Mouse (Mus musculus): ENCODE results near the gene St6gal1. TPM values are rescaled to one million over a fixed set of nuclear protein-coding genes. Genes with fewer than 3 reads are reported as not detected.

The St6gal1 gene
- polyA plus RNA-seq, 1 experiment, result 1.1 TPM

GRCm38 (mm10) chr16:23258823-23259457, 34.4 kb downstream of the St6gal1 start:
- no peak for TF ChIP-seq GATA1 (IDR thresholded peaks at IDR 0.05; ENCODE audit: low read length)

GRCm38 (mm10) chr16:23259580-23259979, 35.0 kb downstream of the St6gal1 start:
- no peak for TF ChIP-seq GATA1 (IDR thresholded peaks at IDR 0.05; ENCODE audit: low read length)

DNA sequence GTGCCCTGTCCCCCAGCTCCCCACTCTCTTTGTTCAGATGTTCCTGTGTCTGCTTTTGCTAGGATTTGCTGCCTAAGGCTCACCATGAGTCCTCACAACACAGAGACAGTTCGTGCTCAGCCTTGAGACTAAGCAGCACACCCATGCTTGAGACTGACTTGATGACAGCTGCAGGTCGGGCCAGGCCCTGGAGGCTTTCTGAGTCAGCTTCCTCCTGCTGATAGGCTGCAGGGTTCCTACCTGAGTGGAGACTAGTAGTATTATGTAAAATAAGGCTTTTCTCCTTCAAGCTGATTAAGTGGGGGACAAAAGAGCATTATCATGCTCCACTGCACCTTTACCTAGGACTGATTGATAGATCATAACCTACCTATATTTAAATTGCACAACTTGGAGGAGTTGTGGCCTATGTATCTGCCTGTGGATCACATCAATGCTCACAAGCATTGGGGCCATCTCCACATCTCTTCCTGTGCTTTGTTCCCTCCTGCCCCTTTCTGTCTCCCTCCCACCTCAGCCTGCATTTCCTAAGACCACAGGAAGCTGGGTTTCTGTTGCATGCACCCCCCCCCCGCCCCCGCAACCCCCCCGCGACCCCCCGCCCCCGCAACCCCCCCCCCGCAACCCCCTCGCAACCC, 37.7 kb downstream of the St6gal1 start:
- TF ChIP-seq GATA1 (IDR thresholded peaks at IDR 0.05; ENCODE audit: low read length), result no peak

DNA sequence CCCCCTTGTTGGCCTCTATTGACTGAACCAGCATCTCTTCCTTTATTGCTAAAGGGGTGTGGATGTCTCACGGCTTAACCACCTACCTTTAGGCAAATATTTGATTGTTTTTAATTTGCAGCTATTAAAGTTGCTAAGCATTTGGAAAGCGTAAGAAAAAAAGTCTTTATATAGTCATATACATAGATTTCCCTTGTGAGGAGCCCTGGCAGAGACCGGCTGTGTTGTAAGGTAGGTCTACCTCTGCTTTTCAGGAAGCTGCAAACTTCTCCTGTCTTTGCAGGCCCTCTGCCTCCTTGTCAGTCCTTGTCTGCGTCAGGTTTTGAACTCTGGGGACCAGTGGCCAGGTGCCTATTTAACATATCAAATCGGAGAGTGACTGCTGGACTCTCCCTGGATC, 38.3 kb downstream of the St6gal1 start:
- no peak for TF ChIP-seq GATA1 (IDR thresholded peaks at IDR 0.05; ENCODE audit: low read length)

GRCm38 (mm10) chr16:23264999-23265398, 40.5 kb downstream of the St6gal1 start:
- TF ChIP-seq GATA1 (IDR thresholded peaks at IDR 0.05; ENCODE audit: low read length), result no peak

- no peak for TF ChIP-seq GATA1 (IDR thresholded peaks at IDR 0.05; ENCODE audit: low read length)
Observed at GRCm38 (mm10) chr16:23265481-23265880, 40.9 kb downstream of the St6gal1 start.

DNA sequence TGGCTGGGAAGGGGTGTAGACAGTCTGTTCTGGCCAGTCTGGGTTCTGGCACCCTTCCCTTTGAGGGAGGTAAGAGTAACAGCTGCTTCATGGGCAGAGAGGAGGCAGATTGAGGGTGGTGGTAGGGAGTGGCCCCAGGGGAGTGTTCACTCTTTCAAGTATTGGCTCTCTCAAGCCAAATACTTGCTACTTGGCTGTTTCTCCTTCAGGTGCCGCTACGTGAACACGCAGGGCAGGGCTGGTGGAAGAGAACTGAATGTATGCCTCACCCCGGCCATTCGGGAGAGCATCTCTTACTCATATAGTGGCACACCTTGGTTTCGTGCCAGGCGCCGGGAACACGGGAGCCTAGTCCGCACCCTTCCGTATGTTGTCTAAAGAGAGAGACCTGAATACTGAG, 41.8 kb downstream of the St6gal1 start:
- TF ChIP-seq GATA1 (IDR thresholded peaks at IDR 0.05; ENCODE audit: low read length), result no peak

GRCm38 (mm10) chr16:23266896-23267295, 42.4 kb downstream of the St6gal1 start:
- no peak for TF ChIP-seq GATA1 (IDR thresholded peaks at IDR 0.05; ENCODE audit: low read length)

DNA sequence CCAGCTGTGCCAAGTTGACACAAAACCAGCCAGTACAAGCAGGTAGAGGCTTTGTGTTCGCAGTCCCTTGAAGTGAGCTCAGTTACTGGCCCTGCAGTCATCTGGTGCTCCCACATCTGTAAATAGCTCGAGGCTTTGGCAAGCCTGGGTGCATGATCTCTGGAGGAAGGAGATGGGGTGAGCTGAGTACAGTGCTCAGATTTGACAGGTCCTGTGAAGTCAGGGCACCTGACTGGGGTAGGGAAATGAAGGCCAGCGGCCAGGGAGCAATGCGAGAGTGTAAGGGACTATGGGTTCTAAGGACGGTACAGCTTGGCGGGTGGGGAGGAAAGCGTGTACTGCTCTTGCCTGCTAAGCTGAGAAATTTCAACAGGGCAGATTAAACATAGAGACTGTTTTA, 43.7 kb downstream of the St6gal1 start:
- no peak for TF ChIP-seq GATA1 (IDR thresholded peaks at IDR 0.05; ENCODE audit: low read length)

GRCm38 (mm10) chr16:23269056-23269983, 44.8 kb downstream of the St6gal1 start:
- TF ChIP-seq GATA1 (IDR thresholded peaks at IDR 0.05; ENCODE audit: low read length), result no peak

DNA sequence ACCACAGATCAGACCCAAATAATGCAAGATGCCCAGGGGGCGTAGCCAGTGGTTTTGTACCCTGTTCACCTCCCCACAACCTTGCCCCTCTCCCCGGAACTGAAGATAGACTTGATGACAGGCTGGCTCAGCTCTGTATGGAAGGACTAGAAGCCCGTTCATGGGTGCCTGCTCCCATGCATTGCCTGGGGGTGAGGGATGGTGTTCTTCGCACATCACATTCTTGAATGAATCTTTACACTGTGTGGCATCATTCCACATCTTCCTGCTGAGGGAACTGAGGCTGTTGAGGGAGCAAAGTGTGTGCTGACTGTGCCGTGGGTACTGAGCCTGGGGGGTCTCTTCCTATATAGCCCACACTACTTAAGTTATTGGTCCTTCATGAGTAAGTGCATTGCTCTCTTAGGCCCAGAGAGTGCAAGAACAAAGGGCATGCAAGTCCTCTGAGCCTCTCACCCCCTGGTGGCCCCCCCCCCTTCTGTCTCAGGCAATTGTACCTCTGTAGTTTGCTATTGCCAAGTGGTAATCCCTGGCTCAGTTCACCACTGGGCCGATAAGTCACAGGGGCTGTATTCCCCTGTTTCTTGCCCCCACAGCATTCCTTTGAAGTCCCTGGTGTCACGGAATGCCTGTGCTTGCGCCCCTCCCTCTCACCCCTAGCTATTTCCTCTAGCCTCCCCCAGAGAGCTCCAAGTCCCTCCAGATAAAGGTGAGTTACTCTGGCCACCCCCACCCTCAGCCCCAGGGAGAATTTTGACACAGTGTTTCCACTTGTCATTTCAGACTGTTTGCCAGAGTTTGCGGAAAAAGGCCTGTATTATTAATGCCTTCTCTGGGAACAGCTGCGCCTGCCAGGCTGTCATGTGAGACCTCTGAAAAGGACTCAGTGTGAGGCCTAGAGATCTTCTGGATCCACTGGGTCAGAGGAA, 45.7 kb downstream of the St6gal1 start:
- TF ChIP-seq GATA1 (IDR thresholded peaks at IDR 0.05; ENCODE audit: low read length), result no peak

DNA sequence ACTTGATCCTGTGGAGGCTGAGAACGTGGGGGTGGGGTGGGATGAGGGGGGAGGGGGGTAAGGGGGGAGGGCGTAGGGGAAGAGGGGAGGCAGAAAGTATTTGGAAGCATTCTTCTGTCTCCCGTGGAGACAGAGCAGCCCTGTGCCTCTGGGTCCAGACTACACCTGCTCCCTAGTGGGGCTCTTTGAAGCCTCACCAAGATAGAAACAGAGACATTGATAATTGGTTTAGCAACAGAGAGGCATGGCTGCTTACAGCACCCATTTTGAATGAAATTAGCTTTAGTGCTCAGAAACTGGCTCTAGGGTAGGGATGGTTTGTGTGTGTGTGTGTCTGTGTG, 46.3 kb downstream of the St6gal1 start:
- TF ChIP-seq GATA1 (IDR thresholded peaks at IDR 0.05; ENCODE audit: low read length), result no peak

GRCm38 (mm10) chr16:23271746-23272520, 47.4 kb downstream of the St6gal1 start:
- no peak for TF ChIP-seq GATA1 (IDR thresholded peaks at IDR 0.05; ENCODE audit: low read length)

GRCm38 (mm10) chr16:23272521-23273230, 48.1 kb downstream of the St6gal1 start:
- no peak for TF ChIP-seq GATA1 (IDR thresholded peaks at IDR 0.05; ENCODE audit: low read length)
